Mouse (Mus musculus): Measurements from ENCODE around the gene Klf15. TPM values are rescaled to one million over a fixed set of nuclear protein-coding genes. Genes with fewer than 3 reads are reported as not detected.

Gene Klf15
- polyA plus RNA-seq, 1 experiment, result 26.1 TPM

DNA sequence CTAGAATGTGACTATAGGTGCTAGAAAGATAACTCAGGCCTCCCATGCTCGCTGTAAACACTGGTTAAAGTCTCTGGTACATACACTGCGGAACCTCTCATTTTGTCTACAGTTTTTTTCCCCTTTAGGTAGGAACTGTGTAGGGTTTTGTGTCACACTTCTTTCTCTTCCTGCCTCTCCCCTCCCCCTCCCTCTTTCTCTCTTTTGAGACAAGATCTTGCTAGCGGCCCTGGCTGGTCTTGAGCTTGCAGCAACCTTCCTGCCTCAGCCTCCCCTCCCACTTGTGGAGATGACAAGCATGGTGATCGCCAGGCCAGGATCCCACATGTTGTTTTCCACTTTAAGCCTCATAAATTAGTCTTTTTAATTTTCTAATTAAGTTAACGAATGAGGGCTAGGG lies 8.6 kb upstream of the Klf15 start:
- no peak overlapping the region for H3K4me3 ChIP-seq (replicated peaks; ENCODE audit: insufficient read depth, low read depth, low read length)
- H3K4me1 ChIP-seq (ENCODE audit: control insufficient read depth, insufficient read depth, low read length), result no peaks in the 10 kb centered on the region
- WGBS, result 91% methylated on average over 5 of the region's 5 CpGs
- H3K27me3 ChIP-seq (ENCODE audit: control insufficient read depth, insufficient read depth, low read length), result no peaks in the 10 kb centered on the region
- no peak for DNase-seq
- no peak overlapping the region for H3K27ac ChIP-seq (ENCODE audit: insufficient read depth, low read length)
- TF ChIP-seq CTCF (IDR thresholded peaks at IDR 0.05; ENCODE audit: borderline replicate concordance, insufficient read depth, low read depth, low read length), result no peak
- no peak for TF ChIP-seq POLR2A (IDR thresholded peaks at IDR 0.05; ENCODE audit: borderline replicate concordance, insufficient read depth, low read length)

DNA sequence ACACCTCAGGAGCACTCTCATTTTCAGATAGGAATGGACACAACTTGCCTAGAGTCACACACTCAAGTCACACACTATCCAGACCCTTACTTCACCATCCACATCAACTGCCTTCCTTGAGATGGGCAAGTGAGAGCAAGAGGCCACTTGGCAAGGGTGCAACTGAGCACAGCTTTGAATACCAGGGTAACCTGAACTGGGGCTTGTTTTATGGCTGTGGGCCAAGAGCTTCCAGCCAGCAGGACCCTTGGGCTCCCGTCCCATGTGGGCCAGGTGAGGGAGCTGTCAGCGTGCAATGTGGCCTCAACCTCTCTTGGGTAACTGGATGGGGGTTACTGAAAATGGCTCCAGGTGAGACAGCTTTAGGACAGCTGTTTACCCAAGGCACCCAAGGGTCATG lies 5.0 kb upstream of the Klf15 start:
- no peak for TF ChIP-seq CTCF (IDR thresholded peaks at IDR 0.05; ENCODE audit: borderline replicate concordance, insufficient read depth, low read depth, low read length)
- no peak for TF ChIP-seq POLR2A (IDR thresholded peaks at IDR 0.05; ENCODE audit: borderline replicate concordance, insufficient read depth, low read length)
- DNase-seq, result no peak
- Histone ChIP-seq H3K27ac (ENCODE audit: insufficient read depth, low read length) (no peak overlapping the region), H3K4me1 (ENCODE audit: control insufficient read depth, insufficient read depth, low read length) (no peaks in the 10 kb centered on the region), H3K27me3 (ENCODE audit: control insufficient read depth, insufficient read depth, low read length) (no peaks in the 10 kb centered on the region), H3K4me3 (replicated peaks; ENCODE audit: insufficient read depth, low read depth, low read length) (no peak overlapping the region)
- 82% methylated on average over 2 of the region's 2 CpGs for WGBS

DNA sequence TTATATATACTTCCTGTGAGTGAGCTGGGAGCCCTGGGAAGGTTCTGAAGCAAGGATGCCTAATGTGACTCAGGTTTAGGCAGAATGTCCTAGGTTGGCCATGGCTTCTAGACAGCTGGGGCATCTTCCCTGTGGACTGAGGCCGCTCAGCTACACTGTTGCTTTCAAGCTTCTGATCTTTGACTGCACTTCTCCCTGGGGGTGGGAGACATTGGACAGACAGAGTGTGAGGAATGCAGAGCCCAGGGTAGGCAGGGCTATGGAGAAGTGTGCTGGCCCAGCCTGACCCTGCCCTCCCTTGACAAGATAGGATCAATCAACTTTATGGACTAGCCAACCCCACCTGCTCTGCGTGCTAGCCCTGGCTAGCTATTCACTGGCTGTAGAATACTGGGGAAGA lies 1.2 kb upstream of the Klf15 start:
- no peak for DNase-seq
- 85% methylated on average over 2 of the region's 2 CpGs for WGBS
- Histone ChIP-seq H3K4me1 (ENCODE audit: control insufficient read depth, insufficient read depth, low read length) (no peaks in the 10 kb centered on the region), H3K27me3 (ENCODE audit: control insufficient read depth, insufficient read depth, low read length) (no peaks in the 10 kb centered on the region), H3K4me3 (replicated peaks; ENCODE audit: insufficient read depth, low read depth, low read length) (no peak overlapping the region), H3K27ac (ENCODE audit: insufficient read depth, low read length) (no peak overlapping the region)
- TF ChIP-seq CTCF (IDR thresholded peaks at IDR 0.05; ENCODE audit: borderline replicate concordance, insufficient read depth, low read depth, low read length) (no peak), POLR2A (IDR thresholded peaks at IDR 0.05; ENCODE audit: borderline replicate concordance, insufficient read depth, low read length) (no peak)

- 22% methylated on average over 12 of the region's 12 CpGs for WGBS
- no peak for TF ChIP-seq POLR2A (IDR thresholded peaks at IDR 0.05; ENCODE audit: borderline replicate concordance, insufficient read depth, low read length)
- TF ChIP-seq CTCF (IDR thresholded peaks at IDR 0.05; ENCODE audit: borderline replicate concordance, insufficient read depth, low read depth, low read length), result no peak
- Histone ChIP-seq H3K27ac (ENCODE audit: insufficient read depth, low read length) (no peak overlapping the region), H3K4me1 (ENCODE audit: control insufficient read depth, insufficient read depth, low read length) (no peaks in the 10 kb centered on the region; the same call in 1 of the 2 replicates), H3K27me3 (ENCODE audit: control insufficient read depth, insufficient read depth, low read length) (no peaks in the 10 kb centered on the region), H3K4me3 (replicated peaks; ENCODE audit: insufficient read depth, low read depth, low read length) (peak overlapping the region; percentile 62)
- DNase-seq, result peak in 1 of 2 experiments; percentile 35
Observed at GRCm38 (mm10) chr6:90461771-90462170, 605 bp upstream of the Klf15 start.

DNA sequence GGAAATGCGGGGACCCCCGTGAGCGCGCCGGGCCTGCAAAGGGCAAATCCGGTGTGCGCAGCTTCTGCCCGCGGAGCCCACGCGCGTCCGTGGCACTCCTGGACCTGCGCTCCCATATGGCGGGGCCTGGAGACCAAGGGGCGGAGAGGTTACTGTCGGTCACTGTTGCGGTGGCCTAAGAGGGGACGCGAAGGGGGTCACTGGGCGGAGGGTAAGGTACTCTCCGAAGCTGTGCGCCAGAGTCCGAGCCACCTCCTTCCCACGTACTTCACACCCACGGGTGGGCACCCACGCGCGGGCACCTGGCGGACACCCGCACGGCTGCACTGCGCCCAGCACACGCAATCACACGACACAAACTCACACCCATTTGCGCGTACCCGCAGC lies 458 bp downstream of the Klf15 start:
- no peak for TF ChIP-seq CTCF (IDR thresholded peaks at IDR 0.05; ENCODE audit: borderline replicate concordance, insufficient read depth, low read depth, low read length)
- no peak for TF ChIP-seq POLR2A (IDR thresholded peaks at IDR 0.05; ENCODE audit: borderline replicate concordance, insufficient read depth, low read length)
- under 1% methylated on average over 38 of the region's 38 CpGs for WGBS
- DNase-seq, result peak; percentile 42 to 59

GRCm38 (mm10) chr6:90463228-90463862 lies 969 bp downstream of the Klf15 start:
- DNase-seq, result peak; percentile 69 to 77
- Histone ChIP-seq H3K27me3 (ENCODE audit: control insufficient read depth, insufficient read depth, low read length) (no peaks in the 10 kb centered on the region), H3K4me3 (replicated peaks; ENCODE audit: insufficient read depth, low read depth, low read length) (peak overlapping the region; percentile 70), H3K4me1 (ENCODE audit: control insufficient read depth, insufficient read depth, low read length) (no peaks in the 10 kb centered on the region; the same call in 1 of the 2 replicates), H3K27ac (ENCODE audit: insufficient read depth, low read length) (peak overlapping the region; percentile 63; the same call in 1 of the 2 replicates)
- TF ChIP-seq CTCF (IDR thresholded peaks at IDR 0.05; ENCODE audit: borderline replicate concordance, insufficient read depth, low read depth, low read length) (no peak), POLR2A (IDR thresholded peaks at IDR 0.05; ENCODE audit: borderline replicate concordance, insufficient read depth, low read length) (no peak)
- WGBS, result 2% methylated on average over 31 of the region's 31 CpGs

More for the DNA sequence above, 458 bp downstream of the Klf15 start:
- H3K27me3 ChIP-seq (ENCODE audit: control insufficient read depth, insufficient read depth, low read length), result no peaks in the 10 kb centered on the region
- peak overlapping the region; percentile 70 for H3K4me3 ChIP-seq (replicated peaks; ENCODE audit: insufficient read depth, low read depth, low read length)
- peak overlapping the region; percentile 63; the same call in 1 of the 2 replicates for H3K27ac ChIP-seq (ENCODE audit: insufficient read depth, low read length)
- no peaks in the 10 kb centered on the region; the same call in 1 of the 2 replicates for H3K4me1 ChIP-seq (ENCODE audit: control insufficient read depth, insufficient read depth, low read length)

DNA sequence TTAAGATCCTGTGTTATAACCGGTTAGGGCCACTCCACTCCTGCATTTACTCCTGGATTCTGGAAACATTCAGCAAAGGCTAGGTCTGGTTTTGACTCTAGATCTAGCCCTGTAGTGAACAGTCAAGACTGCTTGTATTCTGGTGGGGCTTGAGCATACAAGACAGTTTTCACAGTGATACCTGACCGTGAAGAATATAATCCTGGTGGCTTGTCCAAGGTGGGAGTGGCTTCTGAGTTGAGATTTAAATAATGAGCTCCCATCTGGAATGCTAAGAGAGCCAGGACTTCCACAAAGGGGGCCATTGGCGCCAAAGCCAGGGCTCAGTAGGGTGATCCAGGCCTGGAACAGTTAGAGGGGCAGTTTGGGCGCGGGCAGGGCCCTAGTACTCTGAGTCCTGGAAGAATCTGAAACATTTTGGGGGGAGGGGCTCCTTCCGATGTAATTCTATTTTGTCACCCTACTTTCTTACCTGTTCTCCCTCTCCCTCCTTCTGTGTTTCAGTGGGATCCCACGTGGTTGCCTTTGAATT lies 1.6 kb downstream of the Klf15 start:
- H3K4me3 ChIP-seq (replicated peaks; ENCODE audit: insufficient read depth, low read depth, low read length), result peak overlapping the region; percentile 70
- 69% methylated on average over 7 of the region's 7 CpGs for WGBS
- H3K4me1 ChIP-seq (ENCODE audit: control insufficient read depth, insufficient read depth, low read length), result no peaks in the 10 kb centered on the region; the same call in 1 of the 2 replicates
- H3K27me3 ChIP-seq (ENCODE audit: control insufficient read depth, insufficient read depth, low read length), result no peaks in the 10 kb centered on the region
- peak in 1 of 2 experiments; percentile 12 for DNase-seq
- no peak for TF ChIP-seq POLR2A (IDR thresholded peaks at IDR 0.05; ENCODE audit: borderline replicate concordance, insufficient read depth, low read length)
- TF ChIP-seq CTCF (IDR thresholded peaks at IDR 0.05; ENCODE audit: borderline replicate concordance, insufficient read depth, low read depth, low read length), result no peak
- peak overlapping the region; percentile 30; the same call in 1 of the 2 replicates for H3K27ac ChIP-seq (ENCODE audit: insufficient read depth, low read length)

Measured in cerebellum, adult 2 months (tissue).